Mouse (Mus musculus) ES-CJ7 (cell line): ENCODE measurements around the gene Wipf1.

Source experiments
- DNase-seq: peaks from one replicate; pipeline ENCODE4 v3.0.0; 2011; ENCODE audit warnings: low read depth, low spot score

Gene Wipf1

GRCm38 (mm10) chr2:73440319-73440718 is 89.2 kb downstream of the Wipf1 start:
- no peak for DNase-seq

DNA sequence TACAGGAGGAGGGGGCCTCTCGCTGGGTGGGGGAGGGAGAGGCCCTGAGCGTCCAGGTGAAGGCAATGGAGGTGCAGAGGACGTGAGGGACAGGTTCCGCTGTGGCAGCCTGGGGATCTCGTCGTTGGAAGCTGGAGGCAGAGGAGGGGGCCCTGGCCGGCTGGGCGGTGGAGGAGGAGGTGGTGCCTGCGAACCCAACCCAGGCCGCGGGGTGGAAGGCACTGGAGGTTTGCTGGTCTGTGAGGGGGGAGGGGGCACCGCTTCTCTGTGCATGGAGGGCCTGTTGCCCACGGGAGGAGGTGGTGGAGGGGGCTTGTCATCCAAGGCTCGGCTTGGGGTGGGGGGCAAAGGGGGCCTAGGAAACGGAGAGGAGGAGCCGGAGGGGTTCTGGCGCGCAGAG is 92.6 kb downstream of the Wipf1 start:
- peak; percentile 20 for DNase-seq

DNA sequence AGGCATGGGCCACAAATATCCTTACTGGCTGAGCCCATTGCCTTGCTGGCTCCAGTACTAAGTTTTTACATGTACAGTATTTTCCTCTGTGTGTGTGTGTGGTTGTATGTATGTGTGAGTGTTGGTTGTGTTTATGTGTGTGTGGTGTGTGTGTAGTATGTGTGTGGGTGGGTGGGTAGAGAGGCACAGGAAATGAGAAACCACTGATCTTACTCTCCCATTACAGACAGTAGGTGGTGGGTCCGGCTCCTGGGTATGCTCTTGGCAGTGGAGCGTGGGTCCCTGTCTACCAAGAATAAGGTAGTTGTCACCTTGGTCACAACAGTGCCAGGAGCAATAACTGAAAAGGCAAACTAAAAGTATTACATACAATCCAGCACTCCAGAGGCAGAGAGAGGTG is 93.7 kb downstream of the Wipf1 start:
- DNase-seq, result no peak

GRCm38 (mm10) chr2:73431959-73432396 is 97.6 kb downstream of the Wipf1 start:
- DNase-seq, result peak; percentile 70

GRCm38 (mm10) chr2:73428803-73429468 is 100.6 kb downstream of the Wipf1 start:
- no peak for DNase-seq

GRCm38 (mm10) chr2:73427293-73427692 is 102.2 kb downstream of the Wipf1 start:
- peak; percentile 34 for DNase-seq

DNA sequence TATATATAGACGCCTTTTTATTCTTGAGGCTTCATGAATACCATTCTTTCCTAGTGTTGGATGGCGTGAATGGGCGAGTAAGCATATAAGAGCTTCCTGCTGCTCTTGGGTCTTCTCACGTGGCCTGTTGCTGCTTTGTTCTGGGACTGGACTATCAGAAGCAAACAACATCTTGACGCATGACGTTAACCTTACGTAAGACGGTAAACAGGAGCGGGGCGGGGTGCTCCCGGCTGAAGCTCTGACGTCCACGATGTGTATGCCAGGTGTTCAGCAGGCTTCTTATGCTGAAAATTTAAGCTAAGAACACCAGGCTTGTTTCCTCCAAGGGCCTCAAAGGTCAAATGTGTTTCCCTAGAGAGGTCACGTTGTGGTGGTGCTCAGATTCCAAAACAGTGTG is 103.7 kb downstream of the Wipf1 start:
- DNase-seq, result no peak

- DNase-seq, result no peak
Measured at GRCm38 (mm10) chr2:73419730-73420129, 109.8 kb downstream of the Wipf1 start.

DNA sequence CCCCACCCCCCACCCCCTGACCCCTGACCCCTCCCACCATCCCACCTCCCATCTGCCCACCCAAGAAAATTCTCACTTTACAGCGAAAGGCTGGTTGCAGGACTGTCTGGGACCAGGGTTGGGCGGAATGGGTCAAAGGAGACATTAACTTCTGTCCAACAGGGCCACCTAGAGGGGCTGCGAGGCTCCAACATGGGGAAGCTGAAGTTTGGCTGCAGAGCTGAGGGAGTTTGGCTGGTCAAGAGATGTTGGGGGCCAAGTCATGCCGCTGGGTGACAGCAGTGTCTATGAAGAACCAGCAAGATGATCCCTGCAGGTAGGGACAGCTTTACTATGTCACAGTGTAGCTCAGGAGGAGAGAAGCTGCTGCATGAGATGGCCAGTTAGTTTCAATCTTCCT is 110.2 kb downstream of the Wipf1 start:
- peak; percentile 39 for DNase-seq

DNA sequence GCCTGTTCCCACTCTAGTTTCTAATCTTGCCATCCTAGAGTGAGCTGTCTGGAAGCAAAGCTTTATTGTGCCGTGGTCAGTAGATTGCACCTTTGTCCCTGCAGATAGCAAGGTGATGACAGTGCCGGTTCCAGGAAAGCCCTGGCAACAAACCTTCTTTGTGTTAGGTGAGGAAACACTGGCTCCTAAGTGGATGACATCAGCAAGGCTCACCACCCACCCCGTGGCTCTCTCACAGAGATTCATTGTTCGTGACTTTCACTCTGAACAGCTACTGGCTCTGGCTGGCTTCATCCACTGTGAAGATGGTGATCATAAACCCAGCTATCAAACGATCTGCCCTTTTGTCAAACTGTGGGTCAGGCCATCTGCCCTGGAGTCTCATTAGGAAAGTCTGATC is 113.6 kb downstream of the Wipf1 start:
- no peak for DNase-seq

DNA sequence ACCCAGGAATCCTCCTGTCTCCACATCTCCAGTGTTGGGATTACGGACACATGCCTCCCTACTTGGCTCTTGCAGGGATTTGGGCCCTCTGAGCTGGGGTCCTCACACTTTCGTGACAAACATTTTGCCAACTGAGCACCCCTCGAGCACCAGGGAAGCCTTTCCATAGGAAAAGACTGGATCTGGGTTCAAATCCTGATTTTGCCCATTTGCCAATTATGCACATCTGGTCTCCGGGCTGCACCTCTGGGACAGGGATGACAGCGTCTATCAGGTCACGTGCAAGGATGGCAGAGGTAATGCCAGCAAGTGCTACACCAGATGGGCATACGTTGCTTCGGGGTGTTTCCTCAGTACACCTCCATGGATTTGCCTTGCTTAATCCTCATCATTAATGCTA is 119.5 kb downstream of the Wipf1 start:
- DNase-seq, result no peak

GRCm38 (mm10) chr2:73407662-73408061 is 121.9 kb downstream of the Wipf1 start:
- DNase-seq, result no peak

GRCm38 (mm10) chr2:73406336-73406915 is 123.1 kb downstream of the Wipf1 start:
- DNase-seq, result no peak

GRCm38 (mm10) chr2:73404980-73405379 is 124.6 kb downstream of the Wipf1 start:
- no peak for DNase-seq

DNA sequence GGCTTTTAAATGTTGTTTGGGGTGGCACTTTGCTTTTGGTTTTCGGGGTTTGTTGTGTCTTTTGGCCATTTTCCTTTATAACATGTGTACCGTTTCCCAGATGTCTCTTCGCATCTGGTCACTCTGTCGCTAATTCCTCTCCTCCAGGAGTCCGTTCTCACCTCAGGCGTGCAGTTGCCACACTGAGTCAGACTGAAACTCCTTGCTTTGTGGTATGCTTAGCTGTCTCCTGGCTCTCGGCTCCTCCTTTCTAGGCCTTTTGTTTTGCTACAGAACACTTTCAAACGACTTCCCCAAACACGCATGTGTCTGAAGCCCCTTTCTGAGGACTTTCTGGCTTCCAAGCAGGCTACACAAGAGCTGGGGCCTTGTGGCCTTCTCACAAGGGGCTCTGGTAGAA is 125.1 kb downstream of the Wipf1 start:
- no peak for DNase-seq

DNA sequence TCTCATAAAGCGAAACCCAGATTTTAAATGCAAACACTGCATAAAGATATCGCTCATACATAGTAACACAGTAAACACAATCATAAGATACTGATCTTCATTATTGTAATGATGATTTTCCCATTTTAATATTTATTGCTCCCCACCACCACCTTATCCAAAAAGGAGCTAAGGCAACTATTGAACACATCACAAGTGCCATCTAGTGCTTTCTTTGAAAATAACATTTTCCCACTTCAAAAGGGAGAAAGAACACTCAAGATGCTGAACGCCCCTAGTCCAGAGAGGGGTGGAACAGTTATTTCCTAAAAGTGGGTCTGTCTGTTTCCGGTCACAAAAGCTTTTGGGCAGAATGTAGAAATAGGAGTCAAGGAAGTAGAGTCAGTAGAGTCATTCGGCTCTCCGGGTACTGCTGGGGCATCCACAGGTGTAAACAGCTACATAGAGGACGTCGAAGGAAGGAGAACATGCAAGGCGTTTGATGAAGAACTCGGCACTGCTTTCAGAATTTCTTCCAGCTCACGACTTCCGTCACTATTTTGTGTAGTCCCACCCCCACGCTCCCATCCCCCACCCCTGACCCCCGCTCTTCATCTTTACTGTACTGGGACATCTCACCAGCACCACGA is 126.0 kb downstream of the Wipf1 start:
- DNase-seq, result no peak

- DNase-seq, result no peak
Measured at GRCm38 (mm10) chr2:73401689-73402088, 127.8 kb downstream of the Wipf1 start.

- no peak for DNase-seq
Measured at GRCm38 (mm10) chr2:73397476-73397875, 132.1 kb downstream of the Wipf1 start.

DNA sequence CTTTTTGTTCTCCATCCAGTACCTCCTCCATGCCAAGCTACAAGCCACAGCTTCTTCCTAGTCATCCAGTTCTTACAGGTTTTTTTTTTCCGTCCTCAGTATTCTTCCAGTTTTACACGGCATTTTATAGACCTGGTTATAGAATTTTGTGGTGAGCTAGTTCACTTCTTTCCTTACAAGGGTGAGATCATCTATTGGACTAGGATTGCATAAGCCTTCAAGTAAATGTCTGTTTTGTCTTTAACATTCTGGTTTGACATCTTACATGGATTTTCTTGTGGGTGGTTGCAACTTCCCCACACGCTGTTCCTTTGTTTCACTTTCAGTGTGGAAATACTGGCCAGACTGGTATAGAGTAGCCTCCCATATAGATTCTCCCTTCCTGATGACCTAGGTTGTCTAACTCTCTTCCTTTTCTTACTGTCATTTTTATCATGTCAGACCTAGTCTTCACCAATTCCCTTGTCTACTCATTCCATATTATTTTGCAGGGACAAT is 132.7 kb downstream of the Wipf1 start:
- DNase-seq, result no peak

- DNase-seq, result no peak
Measured at GRCm38 (mm10) chr2:73395516-73395915, 134.0 kb downstream of the Wipf1 start.

DNA sequence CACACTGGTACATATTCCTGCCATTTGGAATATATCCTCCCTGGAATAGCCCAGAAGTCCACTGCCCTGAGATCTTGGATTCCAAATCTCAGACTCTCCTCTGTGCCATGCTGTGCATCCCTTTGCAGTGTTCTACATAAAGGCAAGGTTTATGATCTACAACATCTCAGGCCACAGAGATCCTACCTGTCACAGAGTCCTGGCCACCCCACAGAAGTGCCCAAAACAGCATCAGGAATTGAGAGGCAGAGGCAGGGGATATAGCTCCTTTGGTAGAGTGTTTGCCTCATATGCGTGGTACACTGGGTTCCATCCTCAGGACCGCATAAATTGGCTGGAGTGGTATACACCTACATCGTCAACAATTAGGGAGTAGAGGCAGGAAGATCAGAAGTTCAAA is 135.1 kb downstream of the Wipf1 start:
- DNase-seq, result no peak

DNA sequence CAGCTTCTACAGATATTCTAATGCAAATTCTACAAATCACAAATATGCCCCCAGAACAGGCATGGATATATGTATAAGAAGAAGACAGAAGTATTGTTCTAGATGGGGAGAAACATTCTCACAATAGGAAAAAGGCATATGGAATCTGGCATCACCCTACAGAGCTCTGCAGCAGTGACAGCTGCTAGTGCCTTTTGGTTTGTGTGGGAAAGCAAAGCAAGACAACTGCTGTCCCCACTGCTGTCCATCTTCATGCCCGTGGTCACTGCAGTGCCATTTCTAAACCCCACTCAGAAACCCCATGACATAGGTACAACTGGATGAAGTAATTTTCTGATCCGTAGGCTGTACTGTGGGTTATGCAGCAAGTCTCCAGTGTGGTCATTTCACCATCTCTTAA is 136.8 kb downstream of the Wipf1 start:
- no peak for DNase-seq

DNA sequence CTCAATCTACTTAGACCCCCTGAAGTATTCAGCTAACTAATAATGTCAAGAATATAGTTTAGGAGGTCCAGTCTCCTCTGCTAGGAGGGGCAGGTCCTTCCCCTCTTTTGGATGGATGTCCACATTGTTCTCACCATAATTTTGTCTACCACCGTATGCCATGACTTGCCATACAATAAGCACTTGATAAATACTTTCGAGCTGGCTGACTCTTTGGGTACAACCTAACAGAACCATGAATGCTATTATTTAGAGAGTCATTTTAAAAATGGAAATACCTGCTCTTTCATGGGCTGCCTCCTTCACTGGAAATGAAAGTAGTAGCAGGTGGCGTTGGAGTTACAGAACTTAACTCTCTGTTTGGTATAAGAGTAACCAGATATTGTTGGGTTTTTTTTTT is 139.6 kb downstream of the Wipf1 start:
- no peak for DNase-seq
